Mouse (Mus musculus): ENCODE measurements around the gene Vegfb. TPM values are rescaled to one million over a fixed set of nuclear protein-coding genes. Genes with fewer than 3 reads are reported as not detected.

The Vegfb gene
- 62.1 and 102 TPM in 2 replicates for polyA plus RNA-seq (2012; rRNA removed)

DNA sequence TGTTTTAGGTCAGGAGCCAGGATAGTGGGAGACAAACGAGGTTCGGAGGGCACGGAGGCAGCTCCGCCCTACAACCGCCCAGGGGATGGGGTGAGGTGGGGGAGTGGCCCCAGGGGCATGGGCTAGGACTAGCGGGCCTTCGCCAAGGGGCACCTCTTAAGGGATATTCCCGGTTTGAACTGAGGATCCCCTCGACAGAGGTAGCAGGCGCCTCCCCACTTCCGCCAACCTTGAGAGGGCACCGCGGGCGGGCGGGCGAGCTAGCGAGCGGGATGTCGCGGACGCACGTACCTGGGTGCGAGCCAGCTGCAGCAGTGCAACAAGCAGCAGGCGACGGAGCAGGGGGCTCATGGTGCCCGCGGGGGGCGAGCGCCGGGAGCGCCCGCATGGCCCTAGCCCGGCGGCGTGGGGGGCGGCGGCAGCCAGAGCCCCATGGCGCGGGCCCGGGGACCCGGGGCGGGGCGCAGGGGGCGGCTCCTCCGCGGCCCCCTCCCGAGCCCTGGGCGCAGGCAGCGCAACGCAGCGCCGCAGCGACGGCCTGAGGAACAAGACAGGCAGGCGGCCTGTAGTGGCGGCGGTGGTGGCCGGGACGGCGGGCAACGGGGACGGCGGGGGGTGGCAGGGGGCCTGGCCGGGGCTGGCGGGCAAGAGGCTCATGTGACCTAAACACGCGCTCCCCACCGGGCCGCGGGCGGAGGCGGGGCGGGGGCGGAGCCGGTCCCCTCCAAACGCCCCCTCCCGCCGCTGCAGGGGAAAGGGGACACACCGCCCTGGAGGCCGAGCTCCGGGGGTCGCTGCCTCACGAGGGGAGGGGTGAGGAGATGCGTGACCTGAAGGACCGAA is at the start of gene Vegfb:
Gene Vegfb (minus strand): TSS at position 591 of the 843 bp plus-strand sequence.

DNA sequence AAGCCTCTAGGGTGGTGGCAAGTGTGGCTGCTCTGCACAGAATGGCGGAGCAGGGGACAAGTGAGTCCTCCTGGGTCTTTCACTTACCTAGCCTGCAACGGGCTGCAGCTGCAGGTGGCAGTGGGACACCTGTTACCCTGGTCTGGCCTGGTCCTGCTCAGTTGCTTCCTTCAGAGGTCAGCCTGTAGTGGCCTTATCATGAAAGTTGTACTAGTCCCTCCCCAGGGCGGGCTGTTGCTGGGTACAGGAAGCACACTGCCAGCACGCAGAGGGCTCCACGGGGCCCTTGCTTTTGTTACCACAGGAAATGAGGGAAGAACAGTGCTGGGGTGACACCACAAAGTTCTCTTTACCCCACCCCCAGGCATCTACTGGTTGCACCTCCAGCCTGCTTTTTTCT is 31.7 kb upstream of the Vegfb start, which contains the start of gene Fermt3:
Gene Fermt3 (minus strand): TSS at position 279 of the 400 bp plus-strand sequence.

DNA sequence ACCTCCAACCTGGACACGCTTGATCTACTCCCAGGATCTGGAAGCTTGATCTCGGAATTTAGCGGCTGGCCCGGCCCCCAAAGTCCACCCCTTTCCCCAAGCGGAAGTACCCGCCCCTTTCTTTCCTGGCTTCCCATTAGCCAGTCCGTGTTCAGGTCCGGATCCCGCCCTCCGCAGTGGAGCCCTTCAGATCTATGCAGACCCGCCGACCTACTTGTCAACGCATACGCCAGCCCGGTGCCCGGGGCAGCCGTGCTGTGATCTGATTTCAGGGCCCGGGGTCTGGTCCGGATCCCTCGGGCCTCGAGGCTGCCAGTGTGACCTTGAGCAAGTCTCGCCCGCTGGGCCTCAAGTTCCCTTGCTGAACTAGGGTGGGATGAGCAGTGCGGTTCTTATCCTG is 8.6 kb upstream of the Vegfb start, which contains the start of the genes Nudt22 and Trpt1:
Gene Nudt22 (minus strand): TSS at position 112 of the 400 bp plus-strand sequence.
Gene Trpt1 (plus strand): TSS at position 126 of the 400 bp plus-strand sequence.

DNA sequence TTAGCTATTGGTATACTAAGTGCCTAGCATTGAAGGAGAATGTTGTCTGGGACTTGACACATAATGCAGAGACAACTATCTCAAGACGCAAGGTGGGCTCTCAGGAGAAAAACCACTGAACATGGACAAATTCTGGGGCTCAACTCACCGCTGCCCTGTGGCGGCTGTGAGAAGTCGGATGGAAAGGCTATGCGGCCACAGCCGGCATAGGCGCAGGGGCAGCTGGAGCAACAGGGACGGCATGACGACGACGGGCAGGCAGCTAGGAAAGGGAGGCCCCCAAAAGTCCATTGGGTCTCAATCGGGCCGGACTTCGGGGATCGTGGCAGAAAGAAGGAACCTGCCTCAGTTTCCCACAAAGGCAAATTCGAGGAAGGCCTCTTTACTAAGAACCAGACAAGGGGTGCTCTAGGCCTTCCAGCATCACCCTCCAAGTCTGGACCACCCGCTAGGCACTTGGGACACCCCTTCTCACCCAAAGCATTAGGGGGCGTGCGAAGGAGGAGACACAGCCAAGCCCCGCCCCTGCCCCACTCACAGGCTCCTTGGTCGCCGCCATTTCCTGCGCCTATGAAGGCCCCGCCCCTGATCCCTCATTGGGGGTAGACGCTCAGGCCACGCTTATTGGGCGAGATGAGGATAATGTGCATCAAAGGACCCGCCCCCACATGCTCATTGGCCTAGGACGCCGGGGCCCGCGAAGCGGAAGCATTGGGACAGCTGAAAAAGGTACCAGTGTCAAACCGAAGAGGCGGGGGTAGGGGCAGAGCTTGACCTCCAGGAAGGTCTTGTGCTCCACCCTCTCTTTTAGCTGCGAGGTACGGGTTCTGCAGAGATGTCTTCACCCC is 4.8 kb upstream of the Vegfb start, which contains the start of gene Dnajc4:
Gene Dnajc4 (minus strand): TSS at position 562 of the 848 bp plus-strand sequence.

DNA sequence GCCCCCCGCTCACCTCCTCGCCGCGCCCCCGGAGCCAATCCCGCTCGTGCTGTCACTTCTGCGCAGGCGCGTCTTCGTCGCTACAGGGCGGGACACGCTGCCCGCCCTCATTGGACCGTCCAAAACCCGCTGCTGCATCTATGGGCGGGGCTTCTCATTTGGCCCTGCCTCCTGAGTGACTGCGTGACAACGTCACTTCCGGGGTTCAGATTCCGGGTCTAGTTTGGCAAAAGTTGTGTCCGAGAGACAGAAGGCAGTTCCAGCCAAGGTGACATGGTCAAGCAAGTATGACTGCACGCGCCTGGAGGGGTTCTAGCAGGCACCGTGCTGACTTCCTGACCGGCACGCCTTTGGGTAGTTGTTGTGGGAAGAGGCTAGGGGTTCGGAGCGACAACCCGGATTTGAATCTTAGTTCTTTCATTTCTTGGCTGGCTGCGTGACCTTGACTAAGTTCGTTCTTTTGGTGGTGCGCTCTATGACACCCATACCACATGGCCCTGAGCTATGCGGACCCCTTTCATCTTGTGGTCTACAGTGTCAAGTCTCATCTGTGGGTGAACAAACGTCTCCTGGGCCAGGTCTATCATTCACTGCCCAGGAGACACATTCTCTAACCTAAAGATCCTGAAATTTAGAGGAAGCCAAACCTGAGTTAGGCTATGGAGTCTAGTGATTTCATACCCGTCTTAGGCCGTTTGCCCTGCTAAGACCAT is 6.9 kb downstream of the Vegfb start, which contains the start of gene Fkbp2:
Gene Fkbp2 (minus strand): TSS at position 121 of the 713 bp plus-strand sequence.

DNA sequence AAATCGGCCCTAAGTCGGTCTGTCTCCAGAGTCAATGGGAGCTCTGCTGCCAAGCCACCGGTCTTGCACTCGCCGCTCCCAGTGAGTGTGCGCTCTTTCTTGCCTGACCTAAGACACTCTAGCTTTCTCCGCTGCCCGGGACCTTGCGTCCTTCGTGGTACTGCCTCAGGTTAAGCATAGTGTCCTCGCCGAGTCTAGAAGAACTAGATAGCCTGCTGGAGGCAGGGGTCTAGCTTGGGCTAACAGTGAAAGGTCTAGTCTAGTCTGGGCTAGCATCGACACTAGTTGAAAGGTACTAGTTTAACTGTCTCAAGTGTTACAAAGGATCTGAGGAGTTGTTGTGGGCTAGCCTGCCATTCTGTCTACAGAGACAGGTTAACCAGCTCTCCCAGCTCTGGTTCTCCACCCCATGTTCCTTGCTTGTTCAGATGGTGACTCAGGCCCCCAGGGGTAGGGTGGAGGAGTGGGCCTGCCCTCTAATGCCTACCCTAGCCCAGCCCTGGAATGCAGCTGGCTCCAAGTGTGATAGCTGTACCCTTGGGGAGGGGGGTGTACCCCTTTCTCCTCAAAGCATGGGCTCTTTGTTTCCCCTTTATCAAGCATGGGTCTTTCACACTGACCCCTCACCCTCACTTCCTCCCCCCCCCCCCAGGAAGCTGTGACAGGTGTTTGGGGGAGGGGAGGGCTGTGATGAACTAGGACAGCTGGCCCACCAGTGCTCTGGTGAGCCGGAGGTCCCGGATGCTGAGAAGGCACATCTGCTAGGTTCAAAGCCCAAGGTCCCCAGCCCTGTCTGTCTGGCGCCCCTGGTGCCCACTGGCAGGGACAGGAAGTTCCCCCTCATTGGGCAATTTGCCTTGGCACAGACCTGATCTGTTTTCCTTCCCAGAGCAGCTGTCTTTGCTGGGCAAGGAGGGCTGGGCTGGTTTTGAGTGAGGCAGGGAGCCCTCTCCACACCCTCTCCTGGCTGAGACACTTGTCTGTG is 11.6 kb downstream of the Vegfb start, which contains the start of gene Plcb3:
Gene Plcb3 (minus strand): TSS at position 934 of the 985 bp plus-strand sequence.

DNA sequence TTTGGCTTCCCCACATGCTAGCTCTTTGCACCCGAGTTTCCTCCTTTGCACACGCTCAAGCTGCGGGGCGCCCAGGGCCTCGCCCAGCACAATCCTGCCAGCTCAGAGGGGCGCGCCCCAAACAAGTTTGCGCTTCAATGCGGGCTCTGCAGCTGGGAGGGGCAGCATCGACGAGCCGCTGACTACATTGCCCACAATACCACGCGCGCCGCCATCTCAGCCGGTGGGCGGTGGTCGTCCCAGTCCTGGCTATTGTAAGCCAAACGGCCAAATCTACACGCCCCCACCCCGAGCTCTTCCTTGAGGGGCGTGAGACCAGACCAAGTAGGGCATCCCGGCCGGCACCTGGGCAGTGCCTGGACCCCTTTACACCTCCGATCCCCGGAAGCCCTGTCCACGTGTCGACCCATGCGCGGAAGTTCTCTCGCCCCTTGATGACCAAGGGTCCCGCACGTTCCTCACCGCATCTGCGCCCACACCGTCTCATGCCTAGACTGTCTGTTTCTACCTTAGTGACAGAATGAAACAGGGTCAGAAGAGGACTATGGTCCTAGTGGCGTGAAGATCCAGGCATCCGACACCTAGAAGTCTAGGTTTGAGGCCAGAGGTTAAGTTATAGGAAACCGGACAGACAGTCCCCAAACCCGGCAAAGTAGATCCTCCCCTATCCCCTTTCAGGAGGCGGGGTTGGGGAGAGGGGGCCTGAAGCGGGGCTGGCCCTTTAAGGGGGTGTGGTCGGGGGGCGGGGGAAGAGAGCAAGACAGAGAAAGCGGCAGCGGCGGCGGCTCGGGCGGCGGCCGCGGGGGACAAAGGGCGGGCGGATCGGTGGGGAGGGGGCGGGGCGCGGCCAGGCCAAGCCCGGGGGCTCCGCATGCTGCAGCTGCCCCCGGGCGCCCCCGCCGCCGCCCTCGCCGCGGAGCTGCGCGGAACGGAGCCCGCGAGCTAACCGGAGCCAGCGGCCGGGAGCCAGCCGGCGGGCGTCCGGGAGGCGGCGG is 12.9 kb downstream of the Vegfb start, which contains the start of gene Ppp1r14b:
Gene Ppp1r14b (plus strand): TSS at position 758 of the 995 bp plus-strand sequence.

DNA sequence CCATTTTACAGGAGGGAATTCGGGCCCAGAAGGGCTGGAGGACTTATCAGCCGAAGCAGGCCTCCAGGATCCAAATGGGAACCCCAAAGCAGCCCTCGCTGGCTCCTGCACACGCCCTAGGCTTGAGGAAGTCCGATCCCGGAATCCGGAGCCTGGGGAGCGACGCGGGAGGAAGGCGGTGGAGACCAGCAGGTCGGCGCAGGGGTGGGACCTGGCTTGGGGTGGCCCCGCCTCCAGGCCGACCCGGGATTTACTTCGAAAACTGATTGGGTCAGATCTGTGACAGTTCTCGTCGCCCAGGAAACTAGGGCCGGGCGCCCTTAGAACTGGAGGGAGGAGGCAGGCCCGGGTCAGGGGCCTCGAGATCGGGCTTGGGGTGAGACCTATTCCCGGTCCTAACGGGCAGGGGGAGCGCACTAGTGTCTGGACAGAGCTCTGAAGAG is 45.2 kb downstream of the Vegfb start, which contains the start of gene Gpr137:
Gene Gpr137 (minus strand): TSS at position 232 of the 443 bp plus-strand sequence.

DNA sequence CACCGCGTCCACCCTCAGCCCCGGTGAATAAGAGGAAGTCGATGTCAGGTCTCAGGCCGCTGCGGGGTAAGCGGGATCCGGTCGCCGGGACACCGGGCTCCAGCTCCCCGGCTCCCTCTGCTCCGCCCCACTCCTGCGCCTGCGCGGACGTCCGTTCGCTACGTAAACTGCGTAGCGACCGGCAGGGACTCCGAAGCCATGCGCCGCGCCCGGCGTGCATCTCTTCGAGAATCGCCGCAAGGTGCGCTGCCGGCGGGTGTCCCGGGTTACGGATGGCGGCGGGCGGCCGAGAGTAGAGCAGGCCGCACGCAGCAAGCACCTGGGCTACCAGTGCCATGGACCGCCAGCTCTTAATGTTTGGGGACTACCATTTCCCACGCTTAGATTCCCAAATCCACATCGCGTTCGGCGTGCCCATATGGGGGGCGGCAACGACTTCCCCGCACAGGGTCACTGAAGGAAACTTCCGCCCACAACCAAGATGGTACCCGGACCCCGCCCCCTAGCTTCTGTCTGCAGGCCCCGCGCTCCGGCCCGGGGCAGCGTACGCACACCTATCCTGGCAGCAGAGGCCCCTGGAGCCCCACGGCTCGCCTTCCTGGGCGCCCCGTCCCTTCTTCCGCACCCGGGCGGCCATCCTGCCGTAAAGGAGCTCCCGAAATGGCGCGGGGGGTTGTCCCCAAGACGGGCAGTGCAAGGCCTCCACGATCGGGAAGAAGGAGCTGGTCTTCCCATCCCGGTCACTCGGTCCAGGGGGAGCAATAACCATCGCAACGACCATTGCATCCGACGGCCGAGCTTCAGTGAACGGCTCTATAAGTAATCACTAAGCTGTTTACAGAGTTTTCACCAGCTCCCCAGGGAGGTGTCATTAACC is 45.8 kb downstream of the Vegfb start, which contains the start of gene Bad:
Gene Bad (plus strand): TSS at position 490 of the 877 bp plus-strand sequence.

DNA sequence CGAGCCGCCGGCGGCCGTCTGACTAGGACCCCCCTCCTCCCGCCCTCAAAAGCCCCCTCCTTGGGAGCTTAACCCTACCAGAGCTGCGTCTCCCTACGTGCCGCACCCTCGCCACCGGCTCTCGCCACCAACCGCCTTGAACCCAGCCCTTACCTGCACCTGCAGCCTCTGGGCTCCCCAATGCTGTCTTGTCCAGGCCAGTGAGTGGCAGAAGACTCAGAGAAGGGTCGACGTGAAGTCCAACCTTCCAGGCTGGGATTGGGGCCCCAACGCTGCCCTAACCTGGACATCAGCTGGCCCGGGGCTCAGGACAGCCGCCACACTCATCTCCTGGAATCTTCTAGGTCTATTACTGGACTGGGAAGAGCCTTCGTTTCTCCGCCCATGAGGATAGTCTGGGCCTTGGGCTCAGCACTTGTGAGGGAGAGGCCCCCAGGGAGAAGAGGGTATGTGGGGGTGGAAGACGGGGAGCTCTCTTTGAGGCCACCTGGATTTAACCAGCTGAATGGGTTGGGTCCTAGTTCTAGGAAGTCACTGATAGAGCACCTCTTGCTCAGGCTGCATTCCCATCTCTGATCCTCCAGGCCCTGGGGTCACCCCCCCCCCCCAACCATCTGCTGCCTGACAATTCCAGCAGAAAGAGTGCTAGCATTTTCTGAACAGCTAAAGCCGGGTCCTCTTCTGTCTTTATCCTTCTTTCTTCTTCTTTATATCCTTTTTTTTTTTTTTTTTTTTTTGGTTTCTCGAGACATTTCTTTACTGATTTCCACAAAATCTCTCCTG is 53.1 kb downstream of the Vegfb start, which contains the start of gene Kcnk4:
Gene Kcnk4 (minus strand): TSS at position 321 of the 783 bp plus-strand sequence.

Other genes with a start within 250 kb of the Vegfb start
- 27.6 and 35.1 TPM in 2 replicates for gene Rps6ka4, start 147.0 kb downstream of the Vegfb start, polyA plus RNA-seq (2012; rRNA removed)
- 1.9 and 5.4 TPM in 2 replicates for gene Ccdc88b, start 129.4 kb downstream of the Vegfb start, polyA plus RNA-seq (2012; rRNA removed)
- gene Trmt112, start 78.0 kb downstream of the Vegfb start, polyA plus RNA-seq (2012; rRNA removed), result 48.8 and 58.9 TPM in 2 replicates
- gene Prdx5, start 77.5 kb downstream of the Vegfb start, polyA plus RNA-seq (2012; rRNA removed), result 75.1 and 83.7 TPM in 2 replicates
- 80.2 and 108 TPM in 2 replicates for gene Esrra, start 65.8 kb downstream of the Vegfb start, polyA plus RNA-seq (2012; rRNA removed)
- 1.0 and 2.0 TPM in 2 replicates for gene Catsperz, start 62.3 kb downstream of the Vegfb start, polyA plus RNA-seq (2012; rRNA removed)
- 0.16 and 0.26 TPM in 2 replicates for gene Kcnk4, start 53.1 kb downstream of the Vegfb start, polyA plus RNA-seq (2012; rRNA removed)
- gene Bad, start 45.8 kb downstream of the Vegfb start, polyA plus RNA-seq (2012; rRNA removed), result 35.8 and 50.6 TPM in 2 replicates
- 80.5 and 90.5 TPM in 2 replicates for gene Gpr137, start 45.2 kb downstream of the Vegfb start, polyA plus RNA-seq (2012; rRNA removed)
- gene Ppp1r14b, start 12.7 kb downstream of the Vegfb start, polyA plus RNA-seq (2012; rRNA removed), result 89.2 and 116 TPM in 2 replicates
- gene Plcb3, start 11.2 kb downstream of the Vegfb start, polyA plus RNA-seq (2012; rRNA removed), result 63.9 and 66.6 TPM in 2 replicates
- gene Fkbp2, start 7.2 kb downstream of the Vegfb start, polyA plus RNA-seq (2012; rRNA removed), result 13.1 and 16.3 TPM in 2 replicates
- gene Dnajc4, start 4.9 kb upstream of the Vegfb start, polyA plus RNA-seq (2012; rRNA removed), result 24.5 and 30.1 TPM in 2 replicates
- 48.4 and 63.7 TPM in 2 replicates for gene Nudt22, start 8.5 kb upstream of the Vegfb start, polyA plus RNA-seq (2012; rRNA removed)
- gene Trpt1, start 8.5 kb upstream of the Vegfb start, polyA plus RNA-seq (2012; rRNA removed), result 8.2 and 10.0 TPM in 2 replicates
- gene Fermt3, start 31.8 kb upstream of the Vegfb start, polyA plus RNA-seq (2012; rRNA removed), result 16.6 and 20.2 TPM in 2 replicates
- gene Stip1, start 52.3 kb upstream of the Vegfb start, polyA plus RNA-seq (2012; rRNA removed), result 11.6 and 11.9 TPM in 2 replicates
- 41.9 and 71.8 TPM in 2 replicates for gene Macrod1, start 69.2 kb upstream of the Vegfb start, polyA plus RNA-seq (2012; rRNA removed)
- 0.12 and 0.35 TPM in 2 replicates for gene Flrt1, start 118.1 kb upstream of the Vegfb start, polyA plus RNA-seq (2012; rRNA removed)
- 62.1 and 76.4 TPM in 2 replicates for gene Otub1, start 218.7 kb upstream of the Vegfb start, polyA plus RNA-seq (2012; rRNA removed)
- 2,106 and 3,736 TPM in 2 replicates for gene Cox8a, start 230.0 kb upstream of the Vegfb start, polyA plus RNA-seq (2012; rRNA removed)

All from stomach, adult 2 months (tissue).